Mouse (Mus musculus) regulatory T cell (primary cell): ENCODE data around the gene Igfn1.

ENCODE experiments used
- in situ Hi-C: fragments of 300-600 bp; cut with MboI, MseI; formaldehyde crosslinking; loops from one replicate; pipeline ENCODE4 v1.15.1; 2025; ENCODE audit warnings: high pct_unique_total_duplicates

The Igfn1 gene

DNA sequence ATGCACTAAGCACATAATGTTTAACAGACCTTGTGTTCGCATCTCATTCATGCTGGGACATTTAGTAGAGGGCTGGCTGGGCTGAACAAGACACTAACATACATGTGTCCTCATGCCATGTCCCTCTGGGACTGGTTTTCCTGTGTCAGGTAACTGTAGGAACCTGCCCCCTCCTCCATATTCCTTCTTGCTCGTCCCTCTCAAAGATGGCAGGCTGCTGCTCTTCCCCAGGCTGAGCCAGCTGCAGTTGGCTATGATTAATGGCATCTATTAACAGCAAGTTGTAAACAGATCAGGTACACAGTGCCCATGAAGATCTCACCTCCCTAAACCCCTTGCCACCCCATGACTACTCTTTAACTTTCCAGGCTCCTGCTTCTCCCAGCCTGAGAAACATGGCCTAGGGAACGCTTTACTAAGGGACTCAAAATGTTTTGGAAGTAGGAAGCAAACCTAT, at the start of gene Igfn1:
Gene Igfn1, minus strand, starts transcription at position 51 of the 457 bp plus-strand sequence.
- in situ Hi-C loops, result no loop called here

DNA sequence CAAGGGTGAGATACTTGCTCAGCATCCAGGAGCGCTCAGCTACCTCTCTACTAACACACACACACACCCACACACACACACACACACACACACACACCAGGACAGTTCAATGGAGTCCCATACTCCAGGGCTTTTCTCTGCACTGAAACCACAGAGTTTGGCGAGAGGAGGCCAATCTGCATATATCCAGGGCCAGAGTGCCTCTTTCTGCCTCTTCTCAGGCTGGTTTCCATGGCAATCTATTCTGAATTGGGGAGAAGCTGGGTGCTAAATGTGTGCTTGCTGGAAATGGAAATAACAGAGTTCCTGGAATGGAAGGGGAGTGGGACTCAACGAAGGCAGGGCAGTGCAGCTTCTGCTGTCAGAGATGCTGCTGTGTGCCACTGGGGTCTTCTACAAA, 49.6 kb upstream of the Igfn1 start:
- in situ Hi-C loops, result loop anchor here (10.0 to 25.0 kb wide), 2 partner anchors 1207 to 1751 kb away; no protein-coding TSS in a partner anchor

DNA sequence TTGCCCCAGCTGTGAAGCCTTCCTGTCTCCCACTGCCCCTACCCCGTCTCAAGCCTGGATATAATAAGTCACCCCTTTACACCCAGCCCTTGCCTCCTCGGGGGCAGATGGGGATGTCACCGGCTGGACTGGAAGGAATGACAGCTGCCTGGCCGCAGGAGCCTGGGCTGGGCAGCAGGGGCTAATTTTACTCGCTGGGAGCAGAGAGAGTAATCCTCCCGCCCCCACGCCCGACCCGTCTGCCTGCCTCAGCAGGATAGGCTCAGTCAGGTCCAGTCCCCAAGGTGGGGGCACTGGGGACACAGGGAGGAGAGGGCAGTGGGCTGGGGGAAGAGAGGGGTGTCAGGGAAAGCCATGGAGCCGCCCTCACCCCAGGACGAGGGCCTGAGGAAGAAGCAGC, 46.4 kb upstream of the Igfn1 start, which contains the start of gene Cacna1s:
Gene Cacna1s, plus strand, starts transcription at position 204 of the 400 bp plus-strand sequence.
- in situ Hi-C loops, result loop anchor here (10.0 to 25.0 kb wide), 2 partner anchors 1210 to 1748 kb away; no protein-coding TSS in a partner anchor

DNA sequence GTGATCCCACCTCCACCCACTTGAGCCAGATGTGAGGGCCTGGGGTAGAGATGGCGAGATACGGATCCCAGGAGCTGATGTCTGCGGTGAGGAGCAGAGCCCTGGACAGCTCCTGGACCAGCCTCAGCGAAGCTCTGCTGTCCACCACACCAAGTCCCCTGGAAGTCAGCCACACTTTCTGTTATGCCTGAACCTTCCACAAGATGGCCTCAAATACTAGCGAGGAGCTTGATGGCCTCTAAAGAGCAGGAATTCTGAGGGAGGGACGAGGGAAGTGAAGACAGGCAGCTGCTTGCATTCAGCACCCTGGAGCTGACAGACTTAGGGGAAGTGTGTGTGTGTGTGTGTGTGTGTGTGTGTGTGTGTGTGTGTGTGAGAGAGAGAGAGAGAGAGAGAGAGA, 45.3 kb upstream of the Igfn1 start:
- in situ Hi-C loops, result loop anchor here (10.0 to 25.0 kb wide), 2 partner anchors 1211 to 1747 kb away; no protein-coding TSS in a partner anchor

DNA sequence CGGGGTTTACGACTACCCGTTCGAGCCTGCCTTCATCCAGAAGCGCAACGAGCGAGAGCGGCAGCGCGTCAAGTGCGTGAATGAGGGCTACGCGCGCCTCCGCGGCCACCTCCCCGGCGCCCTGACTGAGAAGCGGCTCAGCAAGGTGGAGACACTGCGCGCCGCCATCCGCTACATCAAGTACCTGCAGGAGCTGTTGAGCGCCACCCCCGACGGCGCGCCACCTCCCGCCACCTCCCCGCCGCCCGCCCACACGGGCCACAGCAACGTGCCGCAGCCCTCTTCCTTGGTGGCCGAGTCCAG, 44.8 kb upstream of the Igfn1 start:
- in situ Hi-C loops, result loop anchor here (10.0 to 25.0 kb wide), 2 partner anchors 1211 to 1746 kb away; no protein-coding TSS in a partner anchor

DNA sequence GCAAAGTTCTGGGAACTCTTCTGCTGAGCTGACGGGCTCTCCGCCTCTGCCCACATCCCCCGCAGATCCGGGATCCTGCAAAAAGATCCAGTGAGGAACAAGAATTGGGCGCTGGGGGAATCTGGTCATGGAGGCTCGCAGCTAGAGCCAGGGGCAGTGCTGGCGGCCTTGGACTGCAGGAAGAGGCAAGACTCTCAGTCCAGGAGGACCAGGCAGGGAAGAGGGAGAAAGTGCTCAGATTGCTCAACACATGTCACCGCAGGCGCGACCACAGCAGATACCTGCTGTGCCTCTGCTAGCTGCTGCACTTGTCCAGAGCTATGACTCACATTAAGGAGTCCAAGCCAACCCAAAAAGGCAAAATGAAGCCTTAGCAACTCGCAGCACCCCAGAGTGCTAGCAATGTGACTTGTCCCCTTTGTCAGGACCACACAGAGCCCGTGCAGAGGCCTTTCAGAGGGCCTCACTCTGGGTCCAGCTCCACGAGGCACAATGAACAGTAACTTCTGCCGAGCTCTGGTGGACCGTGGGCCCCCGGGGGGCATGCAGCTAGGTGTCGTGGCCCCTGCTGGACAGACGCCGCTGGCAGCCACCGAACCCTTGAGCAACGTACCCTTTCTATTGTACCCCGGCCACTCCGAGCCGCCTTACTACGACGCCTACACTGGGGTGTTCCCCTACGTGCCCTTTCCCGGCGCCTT, 44.3 kb upstream of the Igfn1 start, which contains the start of gene Ascl5:
Gene Ascl5, plus strand, starts transcription at position 493 of the 701 bp plus-strand sequence.
- in situ Hi-C loops, result loop anchor here (10.0 to 25.0 kb wide), 2 partner anchors 1212 to 1746 kb away; no protein-coding TSS in a partner anchor

DNA sequence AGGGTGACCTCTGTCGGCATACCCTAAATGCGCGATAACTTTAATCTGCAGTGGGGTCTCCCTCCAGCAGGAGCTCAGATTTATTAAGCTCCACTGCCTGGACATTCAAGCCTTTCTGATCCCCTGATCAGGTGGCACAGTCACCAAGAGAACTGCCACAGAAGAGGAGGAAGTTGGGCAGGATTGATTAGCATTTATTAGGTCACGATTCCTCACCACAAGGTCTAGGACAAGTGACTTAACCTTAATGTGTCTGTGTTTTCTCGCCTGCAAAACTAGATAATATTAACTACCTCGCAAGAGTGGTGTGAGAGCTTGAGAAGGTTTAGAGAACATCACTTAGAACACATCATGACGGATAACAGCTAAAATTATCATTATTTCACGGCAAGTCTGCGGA, 41.8 kb upstream of the Igfn1 start:
- in situ Hi-C loops, result no loop called here

DNA sequence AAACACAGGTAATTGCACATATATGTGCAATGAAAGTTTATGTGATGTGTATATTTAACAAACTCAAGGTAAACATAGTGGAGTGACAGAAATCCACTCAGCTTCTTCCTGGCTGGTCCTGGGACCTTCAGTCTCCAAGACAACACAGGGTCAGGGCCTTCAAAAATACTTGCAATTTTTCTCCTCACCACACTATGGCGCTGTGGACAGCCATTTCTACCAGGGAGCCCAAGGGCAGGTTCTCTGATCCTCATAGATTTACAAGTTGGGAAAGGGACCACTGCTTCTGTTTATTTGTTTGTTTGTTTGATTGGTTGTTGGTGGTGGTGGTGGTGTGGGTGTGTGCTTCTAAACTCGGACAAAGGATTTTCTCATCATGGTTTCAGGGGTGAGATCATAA, 41.3 kb upstream of the Igfn1 start:
- in situ Hi-C loops, result no loop called here

DNA sequence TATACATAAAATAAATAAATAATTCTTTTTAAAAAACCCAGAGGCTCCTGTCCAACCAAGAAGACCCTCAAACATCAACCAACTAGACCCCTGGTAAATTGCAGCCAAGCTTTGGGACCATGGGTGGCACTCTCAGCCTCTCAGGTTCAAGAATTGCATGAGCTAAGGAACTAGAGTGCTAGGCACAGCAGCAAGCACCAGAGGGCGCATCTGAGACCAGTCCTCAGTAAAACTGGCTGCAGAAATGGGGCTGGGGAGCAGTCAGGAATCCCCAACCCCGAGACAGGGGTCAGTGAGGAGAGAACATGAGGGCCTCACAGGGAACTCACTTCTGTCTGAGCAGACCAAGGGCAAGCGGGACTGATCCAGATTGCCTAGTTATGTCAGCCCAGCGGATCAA, 39.6 kb upstream of the Igfn1 start:
- in situ Hi-C loops, result no loop called here

DNA sequence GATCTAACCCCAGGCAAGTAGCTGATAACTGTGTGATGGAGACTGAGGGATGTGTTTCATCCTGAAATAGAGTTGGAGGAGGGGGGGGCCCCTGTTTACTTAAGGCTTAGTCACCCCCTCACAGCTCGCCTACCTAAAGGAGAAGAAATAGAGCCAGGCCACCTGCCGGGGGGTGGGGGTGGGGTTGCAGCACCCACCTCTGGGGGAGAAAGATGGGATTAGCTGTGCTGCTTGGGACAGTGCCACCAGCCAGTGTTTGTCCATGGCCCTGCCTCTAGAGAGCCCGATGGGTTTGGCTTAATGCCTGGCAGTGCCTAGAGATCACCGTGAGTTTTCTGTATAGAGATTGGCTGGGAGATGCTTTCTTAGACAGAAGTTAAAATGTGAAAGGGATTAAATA, 34.7 kb upstream of the Igfn1 start:
- in situ Hi-C loops, result no loop called here

DNA sequence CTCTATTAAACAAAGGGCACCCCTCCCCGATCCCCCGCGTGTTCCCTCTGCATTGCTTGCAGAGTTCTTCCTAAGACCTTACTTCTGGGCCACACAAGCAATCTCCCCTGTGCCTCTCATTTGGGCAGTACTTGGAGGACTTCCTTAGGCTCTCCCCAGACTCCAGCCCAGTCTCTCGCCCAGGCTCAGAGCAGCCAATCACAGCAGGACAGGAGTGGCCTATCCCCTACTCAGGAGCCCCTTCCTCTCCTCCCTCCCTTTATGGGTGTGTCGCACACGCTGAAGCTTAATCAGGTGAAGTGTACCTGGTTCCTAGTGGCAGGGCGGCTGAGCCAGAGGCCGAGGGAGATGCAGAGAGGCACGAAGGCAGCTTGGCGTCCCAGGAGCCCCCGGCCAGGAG, 34.3 kb upstream of the Igfn1 start:
- in situ Hi-C loops, result no loop called here

DNA sequence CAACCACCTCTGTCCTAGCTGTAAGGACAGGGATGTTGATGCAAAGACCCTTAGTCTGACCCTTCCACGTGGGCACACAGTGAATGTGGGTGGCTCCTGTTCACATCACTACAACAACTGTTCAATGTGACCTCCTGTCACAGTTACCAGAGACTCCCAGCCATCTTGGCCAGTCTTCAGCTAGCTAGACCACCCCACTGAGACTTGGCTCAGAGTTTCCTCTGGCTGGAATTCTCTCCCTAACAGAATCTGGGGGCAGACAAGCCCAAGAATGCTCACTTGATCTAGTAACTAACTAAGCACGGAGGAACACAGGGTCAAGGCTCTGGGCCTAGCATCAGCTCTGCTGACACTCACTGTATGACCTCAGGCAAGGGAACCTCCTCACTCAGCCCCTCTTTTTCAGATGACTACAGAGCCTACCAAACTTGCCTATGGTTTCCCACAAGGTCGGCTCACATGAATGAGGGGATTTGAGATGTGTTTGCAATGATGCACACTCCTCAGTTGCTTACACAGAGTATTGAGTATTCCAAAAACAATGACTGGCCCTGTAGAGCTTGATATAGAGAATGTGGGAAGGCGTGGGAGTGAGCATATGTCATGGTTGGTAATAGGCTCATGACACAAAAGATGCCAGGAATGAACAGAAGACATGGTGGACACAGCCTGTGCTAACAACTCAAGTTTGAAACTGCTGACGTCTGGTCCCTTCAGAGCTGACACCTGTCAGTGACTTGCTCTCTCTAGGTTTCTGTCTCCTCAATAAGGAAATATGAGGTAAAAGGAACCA, 32.8 kb upstream of the Igfn1 start:
- in situ Hi-C loops, result no loop called here

DNA sequence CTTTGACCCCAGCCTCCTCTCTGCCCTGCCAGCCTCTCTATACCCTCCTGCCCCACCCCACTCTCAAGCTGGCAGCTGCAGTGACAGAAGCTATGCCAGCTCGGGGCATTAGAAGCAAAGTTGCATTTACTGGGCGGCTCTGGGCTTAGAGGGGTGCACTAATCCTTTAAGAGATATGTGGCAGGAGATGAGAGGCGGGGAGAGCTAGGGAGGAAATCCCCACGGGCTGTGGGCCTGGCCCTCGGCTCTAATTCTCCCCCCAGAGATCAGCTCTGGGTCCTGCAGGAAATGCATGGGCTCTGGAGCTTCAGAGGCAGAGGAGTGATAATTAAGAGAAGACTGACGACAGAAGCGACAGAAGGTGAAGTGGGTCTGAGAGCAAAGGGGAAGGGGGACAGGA, 26.8 kb upstream of the Igfn1 start:
- in situ Hi-C loops, result no loop called here

DNA sequence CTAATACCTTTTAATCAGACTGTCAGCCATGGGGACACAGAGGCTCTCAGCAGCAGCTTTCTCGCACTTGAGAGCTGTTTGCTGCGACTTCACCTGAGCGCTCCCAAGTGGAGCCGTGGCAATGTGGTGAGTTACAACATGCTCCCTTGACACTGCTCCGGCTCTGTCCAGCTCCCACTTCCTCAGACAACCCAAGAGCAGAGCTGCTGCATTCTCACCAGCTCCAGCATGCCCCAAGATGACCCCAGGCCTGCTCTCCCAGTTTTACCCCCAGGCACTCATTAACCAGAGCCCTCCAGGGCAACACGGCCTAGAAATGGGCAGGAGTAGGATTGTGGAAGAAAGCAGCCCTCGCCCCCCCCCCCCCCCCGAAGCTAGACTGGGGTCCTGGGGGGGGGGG, 25.6 kb upstream of the Igfn1 start:
- in situ Hi-C loops, result no loop called here

DNA sequence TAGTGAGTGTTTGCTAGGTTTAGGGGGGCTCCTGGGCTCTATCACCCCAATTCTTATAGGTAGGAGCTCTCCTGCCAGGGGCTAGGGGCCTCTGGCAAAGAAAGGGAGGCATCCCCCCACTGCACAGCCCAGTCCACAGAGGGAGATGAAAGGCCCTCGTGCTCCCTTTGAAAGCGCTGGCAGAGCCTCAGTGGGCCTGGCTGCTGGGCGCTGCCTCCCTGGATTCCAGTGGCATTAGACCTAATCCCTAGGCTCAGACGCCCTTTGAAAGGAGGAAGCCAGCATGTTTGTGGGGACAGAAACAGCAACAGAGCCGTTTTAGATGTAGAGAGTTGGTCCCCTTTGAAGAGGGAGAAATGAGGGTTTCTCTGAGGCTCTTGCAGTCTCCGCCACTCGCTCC, 24.1 kb upstream of the Igfn1 start:
- in situ Hi-C loops, result no loop called here

DNA sequence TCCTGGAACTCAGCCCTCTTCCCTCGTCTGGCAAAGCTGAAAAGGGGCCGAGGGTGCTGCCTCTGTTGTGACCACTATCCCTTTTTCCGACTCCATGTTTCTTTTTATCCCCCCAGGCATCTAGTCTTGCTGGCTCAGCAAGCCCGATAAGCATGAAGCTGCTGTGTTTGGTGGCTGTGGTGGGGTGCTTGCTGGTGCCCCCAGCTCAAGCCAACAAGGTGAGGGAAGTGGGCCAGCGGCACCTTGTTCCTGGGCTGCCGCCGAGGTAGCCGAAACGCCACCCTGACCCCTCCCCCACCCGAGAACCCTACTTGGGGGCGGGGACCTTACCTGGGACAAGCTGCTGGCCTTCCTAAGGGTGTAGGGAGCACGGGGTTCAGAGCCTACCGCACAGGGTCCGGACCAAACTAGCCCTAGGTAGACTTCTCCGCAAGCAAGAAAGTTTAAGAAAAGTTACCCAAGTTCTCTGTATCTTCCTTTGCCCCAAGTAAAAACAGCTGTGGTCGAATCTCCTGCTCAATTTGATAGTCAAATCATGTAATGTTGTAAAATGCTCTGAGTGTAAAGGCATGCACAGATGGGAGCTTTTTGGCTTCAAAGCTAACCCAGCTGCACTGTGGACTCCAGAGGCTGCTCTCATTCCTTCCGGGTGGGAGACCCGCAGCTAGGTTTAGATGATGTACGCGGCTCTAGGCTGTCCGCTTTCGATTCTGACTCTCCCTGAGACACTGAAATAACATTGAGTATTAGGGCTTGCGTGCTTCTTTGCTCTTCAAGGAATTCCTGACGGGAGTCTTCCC, 12.4 kb upstream of the Igfn1 start:
- in situ Hi-C loops, result no loop called here

DNA sequence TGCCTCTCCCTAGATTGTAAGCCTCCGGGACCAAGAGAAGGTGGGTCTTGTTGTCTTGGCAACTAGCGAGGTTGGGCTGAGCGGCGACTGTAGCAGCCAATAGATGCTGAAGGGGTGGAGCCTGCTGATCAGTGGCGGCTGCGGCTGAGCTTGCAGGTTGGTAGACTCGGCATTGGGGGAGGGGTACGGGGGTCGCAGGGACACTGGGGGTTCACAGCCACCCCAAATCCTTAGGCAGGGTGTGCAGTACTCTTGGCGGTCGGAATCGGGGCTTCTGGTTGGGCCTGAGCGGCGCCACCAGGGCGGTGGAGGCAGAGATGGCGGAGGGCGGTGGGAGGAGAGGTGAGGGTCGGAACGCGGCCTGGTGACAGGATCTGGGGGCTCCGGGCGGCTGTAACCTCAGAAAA, 11.8 kb upstream of the Igfn1 start:
- in situ Hi-C loops, result no loop called here

DNA sequence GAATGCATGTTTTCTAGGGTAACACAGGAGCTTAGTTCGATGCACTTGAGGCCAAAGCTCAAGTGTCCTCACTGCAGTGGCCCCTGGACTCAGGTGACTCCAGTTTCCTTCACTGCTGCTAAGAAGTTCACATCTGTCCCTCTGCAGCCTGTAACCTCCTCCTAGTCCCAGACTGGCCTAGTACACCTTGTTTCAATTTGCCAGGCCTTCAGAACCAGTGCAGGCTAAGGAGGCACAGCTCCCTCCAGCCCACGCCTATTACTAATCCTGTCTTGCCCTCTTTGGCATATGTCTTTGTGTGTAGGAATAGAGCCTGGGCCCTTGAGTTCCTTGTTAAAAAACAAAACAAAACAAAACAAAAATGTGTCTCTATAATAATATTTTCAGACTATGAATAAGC, 11.2 kb upstream of the Igfn1 start:
- in situ Hi-C loops, result no loop called here

DNA sequence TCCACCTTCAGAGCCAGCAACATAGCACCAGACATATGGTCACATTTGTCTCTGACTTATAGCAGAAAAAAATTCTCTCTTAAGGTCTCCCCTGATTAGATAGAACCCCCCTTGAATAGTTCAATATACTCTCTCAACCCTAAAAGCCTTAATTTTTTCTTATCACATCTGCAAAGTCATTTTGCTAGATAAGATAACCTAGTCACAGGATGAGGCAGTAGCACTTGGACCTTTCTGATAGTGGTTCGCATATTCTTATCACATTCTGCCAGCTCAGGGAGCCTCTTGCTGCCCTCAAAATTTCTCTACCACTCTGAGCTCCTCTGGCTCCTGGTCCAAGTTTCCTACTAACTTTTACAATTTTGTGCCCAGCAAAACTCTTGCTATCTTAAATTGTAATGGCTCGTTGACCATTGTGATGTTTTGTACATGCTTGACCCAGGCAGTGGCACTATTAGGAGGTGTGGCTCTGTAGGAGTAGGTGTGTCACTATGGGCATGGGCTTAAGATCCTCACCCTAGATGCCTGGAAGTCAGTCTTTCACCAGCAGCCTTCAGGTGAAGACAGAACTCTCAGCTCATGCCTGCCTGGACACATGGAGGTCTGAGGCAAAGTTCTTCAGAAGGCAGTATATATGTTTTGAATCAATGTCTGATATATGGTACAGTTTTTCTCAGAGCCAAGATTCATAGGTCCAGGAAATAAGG, 8.8 kb upstream of the Igfn1 start:
- in situ Hi-C loops, result no loop called here

DNA sequence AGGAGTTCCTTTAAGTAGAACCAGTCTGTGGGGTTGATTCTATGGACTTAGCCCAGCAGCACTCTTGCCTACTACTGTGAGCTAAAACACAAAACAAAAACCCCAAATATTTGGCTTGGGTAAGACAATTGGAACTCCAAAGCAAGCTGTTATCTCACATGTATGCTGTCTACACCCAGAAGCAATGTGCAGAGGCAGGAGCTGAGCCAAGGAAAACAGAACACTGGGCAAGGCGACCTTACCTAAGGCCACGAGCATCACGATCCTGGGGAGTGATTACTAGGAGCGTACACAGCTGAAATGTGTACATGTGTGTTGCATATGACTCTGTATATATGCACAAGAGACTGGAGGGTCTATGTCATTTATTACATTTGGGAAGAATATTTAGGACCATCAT, 7.4 kb upstream of the Igfn1 start:
- in situ Hi-C loops, result no loop called here

DNA sequence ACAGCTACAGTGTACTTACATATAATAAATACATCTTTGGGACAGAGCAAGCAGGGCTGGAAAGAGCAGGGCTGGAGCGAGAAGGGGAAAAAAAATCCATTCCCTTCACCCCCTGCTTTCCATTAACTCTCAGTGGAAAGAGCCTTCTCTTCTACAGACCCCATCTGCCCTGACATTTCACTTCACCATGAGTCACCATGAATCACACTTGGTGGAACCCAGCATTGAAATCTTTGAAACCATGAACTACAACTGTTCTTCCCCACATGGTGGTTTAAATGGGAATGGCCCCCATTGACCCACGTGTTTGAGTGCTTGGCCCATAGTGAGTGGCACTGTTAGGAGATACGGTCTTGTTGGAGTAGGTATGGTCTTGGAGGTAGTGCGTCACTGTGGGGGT, 4.1 kb upstream of the Igfn1 start:
- in situ Hi-C loops, result no loop called here
